Mouse (Mus musculus) lung, postnatal 10 days (tissue): ENCODE results near the gene A730015C16Rik.

Source experiments
- DNase-seq: peaks from one replicate; pipeline ENCODE4 v3.0.0; 2021

A730015C16Rik gene

GRCm38 (mm10) chr4:108848505-108848848, at the start of gene A730015C16Rik:
Gene A730015C16Rik (minus strand): TSS chr4:108848619.
- no peak for DNase-seq

GRCm38 (mm10) chr4:108890876-108891275, 42.5 kb upstream of the A730015C16Rik start:
- no peak for DNase-seq

- DNase-seq = no peak
Measured at GRCm38 (mm10) chr4:108887456-108887855, 39.0 kb upstream of the A730015C16Rik start.

GRCm38 (mm10) chr4:108883815-108884214, 35.4 kb upstream of the A730015C16Rik start:
- no peak for DNase-seq

- peak; percentile 64 for DNase-seq
Measured at GRCm38 (mm10) chr4:108878963-108879822, 30.8 kb upstream of the A730015C16Rik start, which contains the start of gene Rab3b. Gene Rab3b (plus strand): TSS chr4:108879063.

- DNase-seq = no peak
Measured at GRCm38 (mm10) chr4:108877901-108878300, 29.5 kb upstream of the A730015C16Rik start.

GRCm38 (mm10) chr4:108873746-108874145, 25.3 kb upstream of the A730015C16Rik start:
- no peak for DNase-seq

- DNase-seq = peak; percentile 90
Measured at GRCm38 (mm10) chr4:108869730-108870374, 21.4 kb upstream of the A730015C16Rik start.

- DNase-seq = no peak
Measured at GRCm38 (mm10) chr4:108866806-108867205, 18.4 kb upstream of the A730015C16Rik start.

GRCm38 (mm10) chr4:108847715-108848504, 509 bp downstream of the A730015C16Rik start, which contains the start of gene Kti12:
Gene Kti12 (plus strand): TSS chr4:108847785.
- DNase-seq = peak; percentile 86

- no peak for DNase-seq
Measured at GRCm38 (mm10) chr4:108845824-108846569, 2.4 kb downstream of the A730015C16Rik start.

- DNase-seq = no peak
Measured at GRCm38 (mm10) chr4:108843336-108843735, 5.1 kb downstream of the A730015C16Rik start.

GRCm38 (mm10) chr4:108841920-108842578, 6.4 kb downstream of the A730015C16Rik start:
- DNase-seq = no peak

GRCm38 (mm10) chr4:108838031-108838430, 10.4 kb downstream of the A730015C16Rik start:
- DNase-seq = peak; percentile 34

- no peak for DNase-seq
Measured at GRCm38 (mm10) chr4:108835496-108835895, 12.9 kb downstream of the A730015C16Rik start.

- peak; percentile 9 for DNase-seq
Measured at GRCm38 (mm10) chr4:108834971-108835311, 13.5 kb downstream of the A730015C16Rik start.

GRCm38 (mm10) chr4:108834115-108834970, 14.1 kb downstream of the A730015C16Rik start, which contains the start of gene Txndc12:
Gene Txndc12 (plus strand): TSS chr4:108834601.
- peak; percentile 95 for DNase-seq

- DNase-seq = no peak
Measured at GRCm38 (mm10) chr4:108833828-108834114, 14.6 kb downstream of the A730015C16Rik start.

- DNase-seq = peak; percentile 94
Measured at GRCm38 (mm10) chr4:108832916-108833827, 15.2 kb downstream of the A730015C16Rik start, which contains the start of gene Btf3l4. Gene Btf3l4 (minus strand): TSS chr4:108833614.

GRCm38 (mm10) chr4:108830698-108831097, 17.7 kb downstream of the A730015C16Rik start:
- DNase-seq = no peak
